Mouse (Mus musculus) hindbrain, embryonic 15.5 days (tissue): ENCODE data around the gene Nubp2. TPM values are rescaled to one million over a fixed set of nuclear protein-coding genes. Genes with fewer than 3 reads are reported as not detected.

Experiments
- ATAC-seq: fragments of 200-750 bp; cut with Nextera tagmentation; 2 replicates; pipeline ENCODE4 v1.8.0; 2017; ENCODE audit warnings: low read depth, moderate number of reproducible peaks, moderate TSS enrichment; ENCODE audit not compliant: low FRiP score
- H3K27ac ChIP-seq: fragments of 300-500 bp; sonication (generic); replicated peaks from 2 replicates; pipeline ENCODE4 v1.5.1; 2015; ENCODE audit warnings: mild to moderate bottlenecking, inconsistent platforms
- H3K27me3 ChIP-seq: fragments of 300-500 bp; sonication (generic); 2 replicates; pipeline ENCODE4 v1.6.1; 2015; ENCODE audit warnings: control low read depth, inconsistent platforms
- H3K36me3 ChIP-seq: fragments of 300-500 bp; sonication (generic); 2 replicates; pipeline ENCODE4 v1.6.1; 2015; ENCODE audit warnings: control low read depth, inconsistent platforms
- H3K4me1 ChIP-seq: fragments of 300-500 bp; sonication (generic); replicated peaks from 2 replicates; pipeline ENCODE4 v1.6.1; 2015; ENCODE audit warnings: control low read depth, inconsistent platforms
- H3K4me2 ChIP-seq: fragments of 300-500 bp; sonication (generic); 2 replicates; pipeline ENCODE4 v1.6.1; 2015; ENCODE audit warnings: moderate library complexity, mild to moderate bottlenecking, inconsistent platforms
- H3K4me3 ChIP-seq: fragments of 300-500 bp; sonication (generic); 2 replicates; pipeline ENCODE4 v1.5.1; 2015; ENCODE audit warnings: mild to moderate bottlenecking, inconsistent platforms
- H3K9ac ChIP-seq: fragments of 300-500 bp; sonication (generic); 2 replicates; pipeline ENCODE4 v1.6.1; 2015; ENCODE audit warnings: inconsistent platforms
- H3K9me3 ChIP-seq: fragments of 300-500 bp; sonication (generic); 2 replicates; pipeline ENCODE4 v1.6.1; 2016; ENCODE audit warnings: control low read depth, inconsistent platforms
- WGBS: fragments of 180-500 bp; shearing (Covaris S2); methylation state at CpG from one replicate; pipeline ENCODE4 v1.1.7; 2015; 5-methylcytosine and 5-hydroxymethylcytosine counted together
- polyA plus RNA-seq: library from polyadenylated mRNA; unstranded; fragments of >200 nt; fragmentation: Nextera tagmentation; extraction: Ambion mirVana; gene quantifications from 2 replicates; pipeline ENCODE4 v1.2.1, GENCODE M21; 2015

Nubp2 gene
- polyA plus RNA-seq, 1 experiment from 2014 or later: 65.2 TPM

GRCm38 (mm10) chr17:24874989-24875388, 11.2 kb downstream of the Nubp2 start:
- Histone ChIP-seq H3K27ac (no peak overlapping the region), H3K9ac (no peak overlapping the region), H3K4me3 (no peak overlapping the region), H3K4me2 (no peak overlapping the region), H3K36me3 (no peaks in the 10 kb centered on the region), H3K9me3 (no peaks in the 10 kb centered on the region), H3K27me3 (no peaks in the 10 kb centered on the region), H3K4me1 (no peaks in the 10 kb centered on the region)
- ATAC-seq: no peak
- WGBS: 81% methylated on average over 8 of the region's 8 CpGs

- no peaks in the 10 kb centered on the region for H3K9me3 ChIP-seq
- no peak overlapping the region for H3K9ac ChIP-seq
- 53% methylated on average over 1 of the region's 1 CpGs for WGBS
- no peak overlapping the region for H3K4me2 ChIP-seq
- H3K4me3 ChIP-seq: no peak overlapping the region
- no peak for ATAC-seq
- H3K4me1 ChIP-seq: no peaks in the 10 kb centered on the region
- no peaks in the 10 kb centered on the region for H3K27me3 ChIP-seq
- no peak overlapping the region for H3K27ac ChIP-seq
- no peaks in the 10 kb centered on the region for H3K36me3 ChIP-seq
Measured at GRCm38 (mm10) chr17:24874405-24874745, 11.8 kb downstream of the Nubp2 start.

GRCm38 (mm10) chr17:24873695-24874404, 12.3 kb downstream of the Nubp2 start:
- Histone ChIP-seq H3K4me3 (no peak overlapping the region), H3K4me2 (no peak overlapping the region), H3K9me3 (no peaks in the 10 kb centered on the region), H3K27me3 (no peaks in the 10 kb centered on the region), H3K4me1 (no peaks in the 10 kb centered on the region), H3K9ac (no peak overlapping the region), H3K27ac (no peak overlapping the region), H3K36me3 (no peaks in the 10 kb centered on the region)
- WGBS: 56% methylated on average over 4 of the region's 4 CpGs
- no peak for ATAC-seq

GRCm38 (mm10) chr17:24867914-24868313, 18.2 kb downstream of the Nubp2 start:
- no peak for ATAC-seq
- H3K4me3 ChIP-seq: no peak overlapping the region
- H3K9me3 ChIP-seq: no peaks in the 10 kb centered on the region
- no peak overlapping the region for H3K27ac ChIP-seq
- H3K36me3 ChIP-seq: peaks cover 18% of the 10 kb centered on the region
- no peaks in the 10 kb centered on the region for H3K27me3 ChIP-seq
- H3K4me2 ChIP-seq: no peak overlapping the region
- WGBS: 96% methylated on average over 10 of the region's 10 CpGs
- H3K4me1 ChIP-seq: no peaks in the 10 kb centered on the region
- H3K9ac ChIP-seq: no peak overlapping the region

GRCm38 (mm10) chr17:24865776-24866175, 20.4 kb downstream of the Nubp2 start, which contains the start of gene Igfals:
TSS of gene Igfals (plus strand) at chr17:24865997.
- peaks cover 34% of the 10 kb centered on the region for H3K36me3 ChIP-seq
- no peak for ATAC-seq

GRCm38 (mm10) chr17:24861785-24862184, 24.4 kb downstream of the Nubp2 start:
- H3K4me1 ChIP-seq: no peaks in the 10 kb centered on the region
- 95% methylated on average over 3 of the region's 3 CpGs for WGBS
- no peak for ATAC-seq
- H3K4me2 ChIP-seq: no peak overlapping the region
- H3K27me3 ChIP-seq: no peaks in the 10 kb centered on the region
- H3K9ac ChIP-seq: no peak overlapping the region
- no peak overlapping the region for H3K4me3 ChIP-seq
- peaks cover 34% of the 10 kb centered on the region for H3K36me3 ChIP-seq
- no peaks in the 10 kb centered on the region for H3K9me3 ChIP-seq
- H3K27ac ChIP-seq: no peak overlapping the region

More at GRCm38 (mm10) chr17:24865776-24866175, 20.4 kb downstream of the Nubp2 start, which contains the start of gene Igfals:
- H3K27me3 ChIP-seq: no peaks in the 10 kb centered on the region
- no peak within 1 kb of the TSS for H3K9ac ChIP-seq
- H3K27ac ChIP-seq: no peak within 1 kb of the TSS
- H3K9me3 ChIP-seq: no peaks in the 10 kb centered on the region
- no peak within 1 kb of the TSS for H3K4me3 ChIP-seq
- 91% methylated on average over 8 of the region's 8 CpGs for WGBS
- H3K4me2 ChIP-seq: no peak within 1 kb of the TSS
- H3K4me1 ChIP-seq: no peaks in the 10 kb centered on the region

GRCm38 (mm10) chr17:24860076-24860475, 26.1 kb downstream of the Nubp2 start:
- peaks cover 36% of the 10 kb centered on the region for H3K36me3 ChIP-seq
- WGBS: 95% methylated on average over 8 of the region's 8 CpGs

GRCm38 (mm10) chr17:24858967-24859366, 27.2 kb downstream of the Nubp2 start:
- WGBS: 86% methylated on average over 6 of the region's 6 CpGs
- no peak overlapping the region for H3K4me3 ChIP-seq
- peaks cover 33% of the 10 kb centered on the region for H3K36me3 ChIP-seq

More at GRCm38 (mm10) chr17:24860076-24860475, 26.1 kb downstream of the Nubp2 start:
- Histone ChIP-seq H3K4me3 (no peak overlapping the region), H3K4me2 (no peak overlapping the region), H3K9ac (no peak overlapping the region), H3K27me3 (no peaks in the 10 kb centered on the region), H3K9me3 (no peaks in the 10 kb centered on the region), H3K4me1 (no peaks in the 10 kb centered on the region), H3K27ac (no peak overlapping the region)
- no peak for ATAC-seq

GRCm38 (mm10) chr17:24857831-24858470, 28.2 kb downstream of the Nubp2 start:
- Histone ChIP-seq H3K9me3 (no peaks in the 10 kb centered on the region), H3K9ac (no peak overlapping the region), H3K4me2 (no peak overlapping the region), H3K27ac (no peak overlapping the region), H3K4me1 (no peaks in the 10 kb centered on the region), H3K36me3 (peaks cover 35% of the 10 kb centered on the region), H3K27me3 (no peaks in the 10 kb centered on the region), H3K4me3 (no peak overlapping the region)
- no peak for ATAC-seq
- WGBS: 93% methylated on average over 8 of the region's 8 CpGs

More at GRCm38 (mm10) chr17:24858967-24859366, 27.2 kb downstream of the Nubp2 start:
- ATAC-seq: no peak
- Histone ChIP-seq H3K27ac (no peak overlapping the region), H3K9ac (no peak overlapping the region), H3K27me3 (no peaks in the 10 kb centered on the region), H3K9me3 (no peaks in the 10 kb centered on the region), H3K4me2 (no peak overlapping the region), H3K4me1 (no peaks in the 10 kb centered on the region)

- ATAC-seq: no peak
- WGBS: 91% methylated on average over 13 of the region's 13 CpGs
- Histone ChIP-seq H3K4me2 (no peak overlapping the region), H3K9me3 (no peaks in the 10 kb centered on the region), H3K27ac (no peak overlapping the region), H3K4me3 (no peak overlapping the region), H3K4me1 (peaks cover 3% of the 10 kb centered on the region), H3K9ac (no peak overlapping the region), H3K27me3 (peaks cover 2% of the 10 kb centered on the region; the same call in 1 of the 2 replicates), H3K36me3 (peaks cover 24% of the 10 kb centered on the region)
Measured at GRCm38 (mm10) chr17:24856589-24856988, 29.6 kb downstream of the Nubp2 start.

GRCm38 (mm10) chr17:24855838-24856464, 30.2 kb downstream of the Nubp2 start:
- H3K27me3 ChIP-seq: peaks cover 3% of the 10 kb centered on the region; the same call in 1 of the 2 replicates
- 91% methylated on average over 3 of the region's 3 CpGs for WGBS
- no peak overlapping the region for H3K27ac ChIP-seq
- no peak for ATAC-seq
- H3K36me3 ChIP-seq: peaks cover 20% of the 10 kb centered on the region
- no peak overlapping the region for H3K9ac ChIP-seq
- H3K4me2 ChIP-seq: no peak overlapping the region
- H3K4me3 ChIP-seq: no peak overlapping the region
- H3K9me3 ChIP-seq: no peaks in the 10 kb centered on the region
- peaks cover 10% of the 10 kb centered on the region for H3K4me1 ChIP-seq
